Mouse (Mus musculus) liver, postnatal 0 days (tissue): ENCODE measurements around the gene BC067074.

Experiments used
- CTCF ChIP-seq: sonication (generic); IDR thresholded peaks from 2 replicates; pipeline ENCODE4 v1.5.1; 2016; ENCODE audit warnings: antibody characterized with exemption, low read depth
- EP300 ChIP-seq: IDR thresholded peaks from 2 replicates; pipeline ENCODE4 v1.6.1; 2016; ENCODE audit warnings: antibody characterized with exemption, low read depth, mild to moderate bottlenecking

DNA sequence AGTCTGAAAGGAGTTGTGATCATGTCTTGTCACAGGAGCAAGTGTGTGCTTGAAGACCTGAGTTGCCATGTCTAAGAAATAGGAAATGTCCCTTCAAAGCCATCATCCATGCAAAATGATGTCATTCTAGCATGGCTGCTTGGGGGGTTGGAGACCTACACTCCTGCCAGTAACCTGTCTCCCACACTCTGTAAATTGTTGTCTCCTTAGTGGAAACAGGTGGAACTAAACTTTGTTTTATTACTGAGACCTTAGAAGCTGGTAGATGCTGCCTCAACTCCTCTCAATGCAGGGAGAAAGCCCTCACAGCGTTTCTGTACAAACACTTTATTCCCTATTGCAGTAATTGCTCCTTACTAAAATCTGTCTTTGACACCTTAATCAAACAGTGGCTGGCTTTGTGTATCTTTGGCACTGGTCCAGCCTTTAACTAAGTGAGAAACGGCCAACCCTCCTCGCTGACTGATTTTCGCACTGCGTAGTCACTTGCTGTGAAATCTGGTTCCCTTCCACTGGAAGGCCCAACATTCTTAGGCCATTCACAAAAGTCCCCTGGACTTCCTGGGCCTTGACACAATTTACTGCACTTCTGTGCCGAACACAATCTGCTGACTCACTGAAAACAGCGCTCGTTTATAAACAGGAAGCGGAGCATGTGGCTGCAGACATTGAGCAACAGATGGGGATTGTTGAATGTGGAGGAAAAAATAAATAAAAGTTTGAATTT lies 125.0 kb downstream of the BC067074 start:
- no peak for TF ChIP-seq CTCF
- TF ChIP-seq EP300 = peak; percentile 70
